Mouse (Mus musculus): ENCODE measurements around the gene Rps28.

Gene Rps28

GRCm38 (mm10) chr17:33812475-33812874, 11.9 kb downstream of the Rps28 start:
- DNase-seq (ENCODE audit: low spot score), result no peak

- no peak for DNase-seq (ENCODE audit: low spot score)
Observed at GRCm38 (mm10) chr17:33811142-33811516, 13.2 kb downstream of the Rps28 start.

- DNase-seq (ENCODE audit: low spot score), result peak; percentile 99
Observed at GRCm38 (mm10) chr17:33810334-33811141, 13.8 kb downstream of the Rps28 start, which contains the start of gene Kank3. TSS of gene Kank3 (plus strand) at chr17:33810519.

GRCm38 (mm10) chr17:33808192-33808591, 16.2 kb downstream of the Rps28 start:
- no peak for DNase-seq (ENCODE audit: low spot score)

GRCm38 (mm10) chr17:33807181-33807888, 17.0 kb downstream of the Rps28 start:
- no peak for DNase-seq (ENCODE audit: low spot score)

- peak; percentile 63 for DNase-seq (ENCODE audit: low spot score)
Observed at GRCm38 (mm10) chr17:33804745-33805144, 19.6 kb downstream of the Rps28 start.

GRCm38 (mm10) chr17:33804205-33804604, 20.2 kb downstream of the Rps28 start:
- no peak for DNase-seq (ENCODE audit: low spot score)

GRCm38 (mm10) chr17:33802221-33802620, 22.1 kb downstream of the Rps28 start:
- peak; percentile 59 for DNase-seq (ENCODE audit: low spot score)

- no peak for DNase-seq (ENCODE audit: low spot score)
Observed at GRCm38 (mm10) chr17:33799277-33799676, 25.1 kb downstream of the Rps28 start.

GRCm38 (mm10) chr17:33798306-33798705, 26.1 kb downstream of the Rps28 start:
- peak; percentile 46 for DNase-seq (ENCODE audit: low spot score)

GRCm38 (mm10) chr17:33788732-33789131, 35.6 kb downstream of the Rps28 start:
- DNase-seq (ENCODE audit: low spot score), result peak; percentile 55

GRCm38 (mm10) chr17:33786375-33786774, 38.0 kb downstream of the Rps28 start:
- DNase-seq (ENCODE audit: low spot score), result no peak

GRCm38 (mm10) chr17:33784939-33785338, 39.4 kb downstream of the Rps28 start:
- no peak for DNase-seq (ENCODE audit: low spot score)

GRCm38 (mm10) chr17:33783408-33783807, 41.0 kb downstream of the Rps28 start:
- DNase-seq (ENCODE audit: low spot score), result peak; percentile 79

- no peak for DNase-seq (ENCODE audit: low spot score)
Observed at GRCm38 (mm10) chr17:33782067-33782466, 42.3 kb downstream of the Rps28 start.

GRCm38 (mm10) chr17:33781124-33781977, 43.0 kb downstream of the Rps28 start, which contains the start of gene Angptl4:
TSS of gene Angptl4 (minus strand) at chr17:33781830.
- peak; percentile 64 for DNase-seq (ENCODE audit: low spot score)

- no peak for DNase-seq (ENCODE audit: low spot score)
Observed at GRCm38 (mm10) chr17:33780431-33780830, 43.9 kb downstream of the Rps28 start.

GRCm38 (mm10) chr17:33779967-33780295, 44.4 kb downstream of the Rps28 start:
- DNase-seq (ENCODE audit: low spot score), result no peak

GRCm38 (mm10) chr17:33779271-33779966, 44.9 kb downstream of the Rps28 start:
- peak; percentile 90 for DNase-seq (ENCODE audit: low spot score)

GRCm38 (mm10) chr17:33775287-33775686, 49.1 kb downstream of the Rps28 start:
- DNase-seq (ENCODE audit: low spot score), result no peak

GRCm38 (mm10) chr17:33774573-33775155, 49.7 kb downstream of the Rps28 start:
- no peak for DNase-seq (ENCODE audit: low spot score)
